Mouse (Mus musculus) testis, adult 2 months (tissue): ENCODE data around the gene Atf7ip. TPM values are rescaled to one million over a fixed set of nuclear protein-coding genes. Genes with fewer than 3 reads are reported as not detected.

Source experiments
- H3K27ac ChIP-seq: fragments of 200-500 bp; 2 replicates; pipeline ENCODE4 v1.5.1; 2012; ENCODE audit warnings: low read depth, low read length; ENCODE audit not compliant: control insufficient read depth, insufficient read depth
- H3K27me3 ChIP-seq: fragments of 200-500 bp; 2 replicates; pipeline ENCODE4 v1.6.1; 2012; ENCODE audit warnings: mild to moderate bottlenecking, low read length, moderate library complexity; ENCODE audit not compliant: control insufficient read depth, insufficient read depth
- H3K36me3 ChIP-seq: fragments of 200-500 bp; 2 replicates; pipeline ENCODE4 v1.6.1; 2012; ENCODE audit warnings: mild to moderate bottlenecking, low read length; ENCODE audit not compliant: control insufficient read depth, insufficient read depth
- H3K4me1 ChIP-seq: fragments of 200-500 bp; 2 replicates; pipeline ENCODE4 v1.6.1; 2012; ENCODE audit warnings: low read length; ENCODE audit not compliant: control insufficient read depth, insufficient read depth
- H3K4me3 ChIP-seq: fragments of 200-500 bp; 2 replicates; pipeline ENCODE4 v1.5.1; 2012; ENCODE audit warnings: low read depth, mild to moderate bottlenecking, low read length, moderate library complexity, mixed read lengths; ENCODE audit not compliant: control insufficient read depth
- CTCF ChIP-seq: fragments of 200-500 bp; IDR thresholded peaks from 2 replicates; pipeline ENCODE4 v1.5.1; 2012; ENCODE audit warnings: low read depth, mild to moderate bottlenecking, inconsistent platforms, low read length, moderate library complexity; ENCODE audit not compliant: control insufficient read depth, insufficient read depth, insufficient replicate concordance
- POLR2A ChIP-seq: fragments of 200-500 bp; IDR thresholded peaks from 2 replicates; pipeline ENCODE4 v1.6.1; 2012; ENCODE audit warnings: low read depth, mild to moderate bottlenecking, inconsistent platforms, low read length, moderate library complexity; ENCODE audit not compliant: control insufficient read depth
- polyA plus RNA-seq: library from polyadenylated mRNA; depleted of rRNA; stranded (reverse); fragments of >200 nt; gene quantifications from 2 replicates; pipeline ENCODE4 v1.2.3, GENCODE M21; 2012

The Atf7ip gene
- polyA plus RNA-seq, 1 experiment, result 16.8 TPM

DNA sequence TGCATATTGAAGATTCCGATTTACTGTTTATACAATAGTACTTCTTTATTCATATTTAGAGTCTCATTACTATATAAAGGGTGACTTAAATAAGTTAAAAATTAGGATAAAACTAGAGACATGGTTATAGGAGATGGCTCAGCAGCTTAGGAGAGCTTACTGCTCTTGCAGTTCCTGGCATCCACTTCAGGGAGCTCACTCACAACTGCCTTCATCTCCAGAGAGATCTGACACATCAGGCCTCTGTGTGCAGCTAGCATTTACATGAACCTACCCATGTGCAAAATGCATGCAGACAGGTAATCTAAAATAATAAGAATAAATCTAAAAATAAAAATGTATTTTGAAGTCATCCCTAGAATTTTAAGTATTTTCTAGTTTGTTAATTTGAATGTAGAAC, 36.1 kb downstream of the Atf7ip start:
- Histone ChIP-seq H3K36me3 (no peaks in the 10 kb centered on the region), H3K4me3 (no peak overlapping the region), H3K27me3 (no peaks in the 10 kb centered on the region), H3K4me1 (no peaks in the 10 kb centered on the region), H3K27ac (no peak overlapping the region)
- TF ChIP-seq POLR2A (no peak), CTCF (no peak)

DNA sequence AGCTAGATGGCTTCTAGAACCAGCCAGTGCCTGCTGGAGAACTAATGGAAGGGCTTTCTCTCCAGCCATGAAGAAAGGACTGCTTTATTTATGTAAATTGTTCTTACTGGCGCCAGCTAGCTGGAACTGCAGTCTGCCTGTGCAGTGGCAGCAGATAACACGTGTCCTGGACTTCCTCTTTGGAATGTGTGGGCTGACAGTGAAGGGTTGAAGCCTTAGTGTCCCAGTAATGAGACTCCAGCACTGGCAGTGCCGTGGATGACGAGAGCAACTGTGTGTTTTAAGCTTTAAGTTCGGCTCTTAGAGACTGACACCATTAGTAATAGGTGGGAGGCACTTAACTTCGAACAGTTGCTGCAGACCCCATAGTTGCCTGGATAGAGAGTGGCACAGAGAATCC, 37.2 kb downstream of the Atf7ip start:
- Histone ChIP-seq H3K4me3 (no peak overlapping the region), H3K27ac (peak overlapping the region; percentile 25; the same call in 1 of the 2 replicates), H3K36me3 (no peaks in the 10 kb centered on the region), H3K27me3 (no peaks in the 10 kb centered on the region), H3K4me1 (no peaks in the 10 kb centered on the region)
- TF ChIP-seq CTCF, result no peak
- TF ChIP-seq POLR2A, result no peak

DNA sequence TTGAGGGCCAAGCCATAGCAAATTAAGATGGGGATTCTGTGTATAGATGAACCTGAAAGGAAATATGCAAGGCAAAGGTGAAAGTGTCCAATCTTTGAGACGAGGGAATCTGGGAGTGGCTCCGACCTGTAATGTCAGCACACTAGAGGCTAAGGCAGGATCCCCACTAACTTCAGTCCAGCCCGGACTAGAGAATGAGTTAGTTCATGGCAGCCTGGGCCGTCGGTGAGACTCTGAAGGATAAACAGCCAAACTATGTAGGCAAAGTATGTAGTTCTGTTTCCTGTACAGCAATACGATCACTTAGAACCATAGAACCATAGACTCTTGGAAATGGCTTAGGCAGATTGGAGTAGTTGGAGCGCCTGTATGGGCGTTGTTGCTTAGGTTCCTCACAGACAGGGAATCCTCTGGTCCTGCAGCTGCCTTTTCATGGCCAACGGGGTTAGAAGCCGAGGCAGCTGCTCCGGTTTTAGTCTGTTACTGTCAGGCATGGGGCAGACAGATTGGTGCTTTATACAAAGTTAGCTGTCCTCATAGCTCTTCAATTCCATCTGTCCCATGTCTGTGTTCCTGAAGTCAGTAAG, 39.4 kb downstream of the Atf7ip start:
- Histone ChIP-seq H3K27ac (no peak overlapping the region), H3K36me3 (no peaks in the 10 kb centered on the region), H3K4me3 (no peak overlapping the region), H3K27me3 (no peaks in the 10 kb centered on the region), H3K4me1 (no peaks in the 10 kb centered on the region)
- TF ChIP-seq CTCF, result no peak
- no peak for TF ChIP-seq POLR2A

DNA sequence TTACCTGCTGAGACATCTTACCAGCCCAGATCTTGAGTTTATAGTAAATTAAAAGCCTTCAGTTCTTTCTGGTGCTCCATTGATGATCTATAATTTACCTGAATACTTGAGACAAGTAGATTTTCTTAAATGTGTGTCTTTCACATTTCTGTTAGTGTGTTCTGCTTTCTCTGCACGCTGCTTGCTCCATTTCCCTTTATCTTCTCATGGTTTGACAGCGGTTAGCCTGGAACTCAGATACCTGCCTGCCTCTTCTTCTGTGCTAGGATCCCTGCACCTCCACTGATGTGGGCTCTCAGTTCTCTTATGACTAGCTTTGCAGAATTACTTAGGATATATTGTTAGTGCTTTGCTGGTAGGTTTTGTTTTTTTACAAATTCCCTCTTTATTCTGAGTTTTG, 40.3 kb downstream of the Atf7ip start:
- Histone ChIP-seq H3K4me3 (no peak overlapping the region), H3K4me1 (no peaks in the 10 kb centered on the region), H3K27ac (no peak overlapping the region), H3K36me3 (no peaks in the 10 kb centered on the region), H3K27me3 (no peaks in the 10 kb centered on the region)
- TF ChIP-seq CTCF, result no peak
- TF ChIP-seq POLR2A, result no peak

DNA sequence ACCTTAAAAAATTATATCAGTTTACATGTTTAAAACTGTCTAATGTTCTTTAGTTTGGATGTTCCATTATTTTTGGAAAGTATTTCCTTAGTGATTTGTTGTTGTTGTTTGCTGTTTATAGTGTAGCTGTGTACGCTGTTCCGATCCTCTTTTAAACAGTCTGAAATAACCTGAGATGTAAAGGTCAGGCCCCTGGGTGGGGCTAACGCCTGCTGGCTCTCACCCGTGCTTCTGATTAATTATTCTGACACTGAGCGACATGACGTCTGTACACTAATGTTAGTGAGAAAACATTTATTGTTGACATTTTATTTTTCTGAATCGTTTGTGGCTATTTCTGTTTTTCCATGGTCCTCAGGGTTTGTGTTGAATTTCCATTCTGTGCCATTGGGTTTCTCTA, 41.0 kb downstream of the Atf7ip start:
- Histone ChIP-seq H3K36me3 (no peaks in the 10 kb centered on the region), H3K27me3 (no peaks in the 10 kb centered on the region), H3K4me1 (no peaks in the 10 kb centered on the region), H3K4me3 (no peak overlapping the region), H3K27ac (no peak overlapping the region)
- no peak for TF ChIP-seq POLR2A

DNA sequence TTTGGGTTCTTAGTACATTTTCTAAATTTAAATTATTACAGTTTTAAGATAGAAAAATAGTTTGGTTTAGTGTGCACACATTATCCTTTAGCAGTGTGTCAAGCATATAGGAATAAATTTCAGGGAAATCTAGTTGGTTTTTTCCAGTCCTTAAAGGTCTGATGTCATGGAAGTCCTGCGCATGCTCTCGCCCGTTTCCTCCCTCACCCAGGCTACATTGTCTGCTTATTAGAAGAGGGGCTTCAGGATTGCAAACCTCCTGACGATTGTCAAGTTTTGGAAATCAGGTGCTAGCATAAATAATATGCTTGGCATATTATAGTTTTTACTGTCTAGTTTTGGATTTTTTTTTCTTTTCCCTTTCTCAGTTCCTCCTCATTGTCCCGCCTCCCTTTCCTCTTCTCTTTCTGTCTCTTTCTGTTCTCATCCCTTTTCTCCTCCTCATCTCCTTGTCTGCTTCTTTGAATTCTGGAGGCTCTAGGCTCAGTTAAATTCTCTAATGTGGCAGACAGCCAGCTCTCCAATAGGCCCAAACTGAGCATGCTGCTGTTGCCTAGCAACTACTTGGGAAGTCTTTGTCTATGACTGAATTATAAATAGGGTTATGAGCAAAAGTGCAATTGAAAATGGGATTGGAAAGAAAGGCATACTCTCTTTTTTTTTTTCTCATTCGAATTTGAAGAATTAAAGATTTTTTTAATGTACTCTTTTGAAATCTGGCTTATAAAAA, 42.2 kb downstream of the Atf7ip start:
- Histone ChIP-seq H3K27me3 (no peaks in the 10 kb centered on the region), H3K4me3 (no peak overlapping the region), H3K27ac (no peak overlapping the region), H3K4me1 (no peaks in the 10 kb centered on the region), H3K36me3 (no peaks in the 10 kb centered on the region)
- TF ChIP-seq POLR2A, result no peak
- TF ChIP-seq CTCF, result no peak

DNA sequence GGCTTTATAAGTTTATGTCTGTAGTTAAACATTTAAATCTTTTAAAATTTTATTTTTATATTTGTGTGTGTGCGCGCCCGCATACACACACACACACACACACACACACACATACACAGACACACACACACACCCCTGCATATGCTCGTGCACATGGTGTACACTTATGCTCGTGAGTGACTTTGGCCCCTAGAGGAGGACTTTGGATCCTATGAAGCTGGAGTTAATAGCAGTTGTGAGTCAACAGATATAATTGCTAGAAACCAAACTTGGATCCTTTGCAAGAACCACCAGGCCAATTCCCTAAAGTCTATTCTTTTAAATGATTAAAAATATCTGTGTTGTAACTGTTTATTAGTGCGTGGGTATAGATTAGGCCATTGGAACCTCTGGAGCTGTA, 42.8 kb downstream of the Atf7ip start:
- Histone ChIP-seq H3K4me1 (no peaks in the 10 kb centered on the region), H3K27ac (no peak overlapping the region)
- TF ChIP-seq POLR2A (no peak), CTCF (no peak)

More for the DNA sequence above, 42.8 kb downstream of the Atf7ip start:
- Histone ChIP-seq H3K4me3 (no peak overlapping the region), H3K27me3 (no peaks in the 10 kb centered on the region), H3K36me3 (no peaks in the 10 kb centered on the region)
